Mouse (Mus musculus): ENCODE results near the gene Ddx47. TPM values are rescaled to one million over a fixed set of nuclear protein-coding genes. Genes with fewer than 3 reads are reported as not detected.

Ddx47 gene
- total RNA-seq, 1 experiment = 75.1 TPM

GRCm38 (mm10) chr6:135053789-135054188 is 42.4 kb downstream of the Ddx47 start:
- in situ Hi-C loops (cut with MboI; ENCODE audit: low sequenced_read_pairs in 2 of 2, unreplicated experiment in 2 of 2) = no loop called here
- peaks cover 0 to 11% of the 10 kb centered on the region in 2 experiments; a peak in 2 of 4 replicates for H3K4me1 ChIP-seq (ENCODE audit: control insufficient read depth in 2 of 2, insufficient read depth in 2 of 2, low read length in 2 of 2, poor library complexity in 1 of 2)
- no peaks in the 10 kb centered on the region for H3K36me3 ChIP-seq (ENCODE audit: control insufficient read depth, insufficient read depth, low read length, poor library complexity, severe bottlenecking)
- H3K4me3 ChIP-seq (ENCODE audit: insufficient read depth in 1 of 2, low read depth in 1 of 2, low read length in 2 of 2, poor library complexity in 1 of 2, severe bottlenecking in 1 of 2) = no peak overlapping the region
- no peak for DNase-seq (ENCODE audit: low read depth, low spot score)
- no peak overlapping the region for H3K9ac ChIP-seq (ENCODE audit: insufficient read depth, low read depth, low read length, poor library complexity, severe bottlenecking)
- H3K9me3 ChIP-seq (ENCODE audit: control insufficient read depth, insufficient read depth, low read depth, low read length) = no peaks in the 10 kb centered on the region
- no peak overlapping the region for H3K27ac ChIP-seq (ENCODE audit: insufficient read depth, low read depth, low read length, poor library complexity, severe bottlenecking)
- TF ChIP-seq HCFC1 (IDR thresholded peaks at IDR 0.05; ENCODE audit: borderline replicate concordance, insufficient read depth, low read length) (no peak), ZNF384 (IDR thresholded peaks at IDR 0.05; ENCODE audit: low read depth, low read length) (no peak), CHD2 (IDR thresholded peaks at IDR 0.05; ENCODE audit: low read depth, low read length) (no peak), MAFK (IDR thresholded peaks at IDR 0.05; ENCODE audit: insufficient read depth, low read depth, low read length) (no peak), ZC3H11A (IDR thresholded peaks at IDR 0.05; ENCODE audit: borderline replicate concordance, low read depth, low read length) (no peak)

GRCm38 (mm10) chr6:135055882-135056281 is 44.5 kb downstream of the Ddx47 start:
- H3K4me1 ChIP-seq (ENCODE audit: control insufficient read depth in 2 of 2, insufficient read depth in 2 of 2, low read length in 2 of 2, poor library complexity in 1 of 2) = peaks cover 0 to 7% of the 10 kb centered on the region in 2 experiments; a peak in 1 of 4 replicates

GRCm38 (mm10) chr6:135060728-135061127 is 49.3 kb downstream of the Ddx47 start:
- in situ Hi-C loops (cut with MboI; ENCODE audit: low sequenced_read_pairs in 2 of 2, unreplicated experiment in 2 of 2) = no loop called here
- Histone ChIP-seq H3K4me3 (ENCODE audit: insufficient read depth in 1 of 2, low read depth in 1 of 2, low read length in 2 of 2, poor library complexity in 1 of 2, severe bottlenecking in 1 of 2) (no peak overlapping the region), H3K4me1 (ENCODE audit: control insufficient read depth in 2 of 2, insufficient read depth in 2 of 2, low read length in 2 of 2, poor library complexity in 1 of 2) (peaks cover 5% of the 10 kb centered on the region in 2 experiments; a peak in 3 of 4 replicates), H3K27ac (ENCODE audit: insufficient read depth, low read depth, low read length, poor library complexity, severe bottlenecking) (no peak overlapping the region), H3K9ac (ENCODE audit: insufficient read depth, low read depth, low read length, poor library complexity, severe bottlenecking) (no peak overlapping the region), H3K36me3 (ENCODE audit: control insufficient read depth, insufficient read depth, low read length, poor library complexity, severe bottlenecking) (no peaks in the 10 kb centered on the region), H3K9me3 (ENCODE audit: control insufficient read depth, insufficient read depth, low read depth, low read length) (no peaks in the 10 kb centered on the region)
- no peak for TF ChIP-seq CHD2 (IDR thresholded peaks at IDR 0.05; ENCODE audit: low read depth, low read length)
- TF ChIP-seq ZC3H11A (IDR thresholded peaks at IDR 0.05; ENCODE audit: borderline replicate concordance, low read depth, low read length) = no peak
- TF ChIP-seq ZNF384 (IDR thresholded peaks at IDR 0.05; ENCODE audit: low read depth, low read length) = no peak
- TF ChIP-seq MAFK (IDR thresholded peaks at IDR 0.05; ENCODE audit: insufficient read depth, low read depth, low read length) = no peak
- TF ChIP-seq HCFC1 (IDR thresholded peaks at IDR 0.05; ENCODE audit: borderline replicate concordance, insufficient read depth, low read length) = no peak
- DNase-seq (ENCODE audit: low read depth, low spot score) = no peak

More at GRCm38 (mm10) chr6:135055882-135056281, 44.5 kb downstream of the Ddx47 start:
- H3K4me3 ChIP-seq (ENCODE audit: insufficient read depth in 1 of 2, low read depth in 1 of 2, low read length in 2 of 2, poor library complexity in 1 of 2, severe bottlenecking in 1 of 2) = no peak overlapping the region
- no peaks in the 10 kb centered on the region for H3K36me3 ChIP-seq (ENCODE audit: control insufficient read depth, insufficient read depth, low read length, poor library complexity, severe bottlenecking)
- no peak for DNase-seq (ENCODE audit: low read depth, low spot score)
- H3K9me3 ChIP-seq (ENCODE audit: control insufficient read depth, insufficient read depth, low read depth, low read length) = no peaks in the 10 kb centered on the region
- TF ChIP-seq CHD2 (IDR thresholded peaks at IDR 0.05; ENCODE audit: low read depth, low read length) = no peak
- no peak for TF ChIP-seq HCFC1 (IDR thresholded peaks at IDR 0.05; ENCODE audit: borderline replicate concordance, insufficient read depth, low read length)
- no peak for TF ChIP-seq MAFK (IDR thresholded peaks at IDR 0.05; ENCODE audit: insufficient read depth, low read depth, low read length)
- no peak for TF ChIP-seq ZC3H11A (IDR thresholded peaks at IDR 0.05; ENCODE audit: borderline replicate concordance, low read depth, low read length)
- no peak for TF ChIP-seq ZNF384 (IDR thresholded peaks at IDR 0.05; ENCODE audit: low read depth, low read length)
- no peak overlapping the region for H3K9ac ChIP-seq (ENCODE audit: insufficient read depth, low read depth, low read length, poor library complexity, severe bottlenecking)
- in situ Hi-C loops (cut with MboI; ENCODE audit: low sequenced_read_pairs in 2 of 2, unreplicated experiment in 2 of 2) = no loop called here
- no peak overlapping the region for H3K27ac ChIP-seq (ENCODE audit: insufficient read depth, low read depth, low read length, poor library complexity, severe bottlenecking)

- H3K9ac ChIP-seq (ENCODE audit: insufficient read depth, low read depth, low read length, poor library complexity, severe bottlenecking) = no peak overlapping the region
- H3K9me3 ChIP-seq (ENCODE audit: control insufficient read depth, insufficient read depth, low read depth, low read length) = no peaks in the 10 kb centered on the region
- peak overlapping the region; percentile 40; the same call in 1 of the 2 replicates for H3K27ac ChIP-seq (ENCODE audit: insufficient read depth, low read depth, low read length, poor library complexity, severe bottlenecking)
- H3K4me1 ChIP-seq (ENCODE audit: control insufficient read depth in 2 of 2, insufficient read depth in 2 of 2, low read length in 2 of 2, poor library complexity in 1 of 2) = peaks cover 7 to 9% of the 10 kb centered on the region in 2 experiments
- H3K4me3 ChIP-seq (ENCODE audit: insufficient read depth in 1 of 2, low read depth in 1 of 2, low read length in 2 of 2, poor library complexity in 1 of 2, severe bottlenecking in 1 of 2) = peak overlapping the region; percentile 58 to 61; a peak in 3 of 4 replicates
- TF ChIP-seq ZNF384 (IDR thresholded peaks at IDR 0.05; ENCODE audit: low read depth, low read length) = no peak
- TF ChIP-seq HCFC1 (IDR thresholded peaks at IDR 0.05; ENCODE audit: borderline replicate concordance, insufficient read depth, low read length) = no peak
- TF ChIP-seq MAFK (IDR thresholded peaks at IDR 0.05; ENCODE audit: insufficient read depth, low read depth, low read length) = no peak
- DNase-seq (ENCODE audit: low read depth, low spot score) = no peak
- in situ Hi-C loops (cut with MboI; ENCODE audit: low sequenced_read_pairs in 2 of 2, unreplicated experiment in 2 of 2) = no loop called here
- H3K36me3 ChIP-seq (ENCODE audit: control insufficient read depth, insufficient read depth, low read length, poor library complexity, severe bottlenecking) = no peaks in the 10 kb centered on the region
These were observed 53.2 kb downstream of the Ddx47 start for GRCm38 (mm10) chr6:135064621-135065020.

All from ES-E14 (cell line).